Mouse (Mus musculus) cerebellum, adult 2 months (tissue): ENCODE measurements at regions not wholly inside any gene's neighbourhood (a gene's known extent, or its start where the extent isn't known, plus 50 kb on each side); places are given as distances from the start of the nearest gene placed in this dataset.

Experiments
- DNase-seq, 2 experiments: peaks; one replicate each; pipeline ENCODE4 v3.0.0; 2021
- H3K27ac ChIP-seq: fragments of 200-500 bp; 2 replicates; pipeline ENCODE4 v1.5.1; 2012; ENCODE audit warnings: low read length, control low read depth, inconsistent platforms; ENCODE audit not compliant: insufficient read depth
- H3K27me3 ChIP-seq: fragments of 200-500 bp; 2 replicates; pipeline ENCODE4 v1.6.1; 2012; ENCODE audit warnings: inconsistent platforms, mild to moderate bottlenecking, low read length, moderate library complexity; ENCODE audit not compliant: control insufficient read depth, insufficient read depth
- H3K4me1 ChIP-seq: fragments of 200-500 bp; 2 replicates; pipeline ENCODE4 v1.6.1; 2011; ENCODE audit warnings: low read length; ENCODE audit not compliant: control insufficient read depth, insufficient read depth
- H3K4me3 ChIP-seq: fragments of 200-500 bp; replicated peaks from 2 replicates; pipeline ENCODE3; 2011; ENCODE audit warnings: mild to moderate bottlenecking, low read depth, low read length, control low read depth; ENCODE audit not compliant: insufficient read depth
- CTCF ChIP-seq: fragments of 200-500 bp; IDR thresholded peaks from 2 replicates; pipeline ENCODE4 v1.5.1; 2011; ENCODE audit warnings: low read depth, mild to moderate bottlenecking, control low read depth, low read length, moderate library complexity, borderline replicate concordance; ENCODE audit not compliant: insufficient read depth
- POLR2A ChIP-seq: fragments of 200-500 bp; IDR thresholded peaks from 2 replicates; pipeline ENCODE4 v1.6.1; 2011; ENCODE audit warnings: low read length, control low read depth, borderline replicate concordance; ENCODE audit not compliant: insufficient read depth
- WGBS: fragments of 180-500 bp; shearing (Covaris S2); methylation state at CpG from one replicate; pipeline ENCODE4 v1.1.7; 2018; 5-methylcytosine and 5-hydroxymethylcytosine counted together

DNA sequence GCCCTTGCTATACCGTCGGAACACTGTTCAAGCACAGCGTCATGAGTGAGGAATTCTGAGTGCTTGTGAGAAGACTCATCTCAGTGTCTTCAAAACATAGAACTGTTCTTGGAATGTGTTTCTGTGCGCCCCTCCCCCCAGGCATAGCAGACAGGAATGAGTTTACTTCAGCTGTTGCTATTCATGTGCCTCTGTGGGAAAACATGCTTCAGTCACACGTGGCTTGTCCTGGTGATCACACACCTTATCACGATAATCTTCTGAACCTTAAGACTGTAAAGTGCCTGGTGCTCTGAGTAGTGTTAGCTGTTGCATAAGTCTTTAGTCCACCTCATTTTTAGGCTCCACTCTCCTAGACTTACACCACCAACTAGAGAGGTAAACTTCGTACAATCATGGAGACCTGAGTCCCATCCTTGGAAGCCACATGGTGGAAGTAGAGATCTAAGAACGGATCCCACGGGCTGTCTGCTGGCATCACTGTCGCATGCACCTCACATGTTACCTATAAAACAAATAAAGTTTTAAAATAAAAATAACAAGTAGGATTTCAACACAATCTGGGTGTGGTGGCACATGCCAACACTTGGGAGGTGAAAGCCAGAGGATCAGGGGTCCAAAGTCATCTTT, 1143.8 kb downstream of the 4930447A16Rik start:
- peaks cover 9% of the 10 kb centered on the region for H3K4me1 ChIP-seq
- no peak overlapping the region for H3K27ac ChIP-seq
- TF ChIP-seq POLR2A = no peak
- TF ChIP-seq CTCF = no peak
- no peak overlapping the region for H3K4me3 ChIP-seq
- H3K27me3 ChIP-seq = no peaks in the 10 kb centered on the region
- 94% methylated on average over 10 of the region's 10 CpGs for WGBS
- no peak for DNase-seq

DNA sequence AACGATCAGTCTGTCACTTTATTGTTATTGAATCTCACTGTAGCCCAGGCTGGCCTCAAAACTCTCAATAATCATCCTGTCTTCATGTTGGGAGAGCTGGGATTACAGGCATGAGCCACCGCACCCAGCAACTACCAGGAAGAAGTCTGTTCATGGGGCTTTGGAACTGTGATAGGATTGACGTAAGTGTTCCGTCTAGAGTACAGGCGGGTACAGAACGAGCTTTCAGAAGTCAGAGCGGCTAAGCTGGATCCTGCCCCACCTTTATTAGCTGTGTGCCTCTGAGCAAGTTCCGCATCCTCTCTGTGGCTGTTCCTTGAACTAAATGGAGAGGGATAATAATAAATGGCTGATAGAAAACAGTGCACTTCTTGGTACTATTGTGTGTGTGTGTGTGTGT, 1144.8 kb downstream of the 4930447A16Rik start:
- 94% methylated on average over 8 of the region's 8 CpGs for WGBS
- TF ChIP-seq CTCF (no peak), POLR2A (no peak)
- no peak for DNase-seq
- Histone ChIP-seq H3K27ac (no peak overlapping the region), H3K4me1 (peaks cover 9% of the 10 kb centered on the region), H3K27me3 (no peaks in the 10 kb centered on the region), H3K4me3 (no peak overlapping the region)

DNA sequence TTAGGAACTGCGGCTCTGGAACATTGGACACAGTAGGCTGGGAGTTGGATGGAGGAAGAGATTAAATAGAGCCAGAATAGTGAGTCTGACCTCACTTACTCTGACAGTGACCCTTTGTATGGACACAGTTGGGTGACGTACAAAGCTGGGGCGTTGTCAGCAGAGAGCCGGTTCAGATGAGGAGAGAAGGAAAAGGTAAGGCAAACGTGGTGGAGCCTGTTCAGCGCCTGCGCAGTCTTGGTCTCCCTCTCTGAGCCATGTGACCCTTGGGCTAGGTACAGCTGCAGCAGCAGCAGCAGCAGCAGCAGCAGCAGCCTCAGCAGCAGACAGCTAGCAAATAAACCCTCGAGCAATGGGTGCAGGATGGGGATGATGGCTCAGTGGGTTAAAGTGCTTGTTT, 1145.4 kb downstream of the 4930447A16Rik start:
- Histone ChIP-seq H3K4me1 (peaks cover 9% of the 10 kb centered on the region), H3K4me3 (no peak overlapping the region), H3K27ac (no peak overlapping the region), H3K27me3 (no peaks in the 10 kb centered on the region)
- DNase-seq = no peak
- 52% methylated on average over 8 of the region's 8 CpGs for WGBS
- TF ChIP-seq POLR2A = no peak
- TF ChIP-seq CTCF = no peak

DNA sequence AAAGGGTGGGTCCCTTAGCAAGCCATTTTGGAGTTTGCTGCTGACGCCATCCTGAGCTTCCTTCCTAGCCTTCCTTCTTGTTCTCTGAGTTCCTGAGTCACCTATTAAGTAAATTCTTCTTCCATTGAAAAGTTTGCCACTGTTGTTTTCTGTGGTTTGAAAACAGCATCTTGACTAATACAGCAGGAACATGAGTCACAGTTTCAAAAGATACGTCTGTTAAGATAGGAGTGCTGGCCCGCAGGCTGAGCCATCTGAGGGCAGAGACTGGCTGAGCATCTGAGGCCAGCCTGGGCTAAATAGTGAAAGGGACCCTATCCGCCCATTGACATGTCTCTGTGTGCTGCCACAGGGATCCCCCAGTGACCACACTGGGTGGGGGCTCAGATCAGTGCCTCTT, 1147.3 kb downstream of the 4930447A16Rik start:
- DNase-seq = no peak
- Histone ChIP-seq H3K27ac (no peak overlapping the region), H3K4me1 (0 out of 2 replicates have a peak, but pooled peaks cover 4% of the 10 kb centered on the region), H3K27me3 (no peaks in the 10 kb centered on the region), H3K4me3 (no peak overlapping the region)
- 90% methylated on average over 4 of the region's 4 CpGs for WGBS
- TF ChIP-seq POLR2A (no peak), CTCF (no peak)

DNA sequence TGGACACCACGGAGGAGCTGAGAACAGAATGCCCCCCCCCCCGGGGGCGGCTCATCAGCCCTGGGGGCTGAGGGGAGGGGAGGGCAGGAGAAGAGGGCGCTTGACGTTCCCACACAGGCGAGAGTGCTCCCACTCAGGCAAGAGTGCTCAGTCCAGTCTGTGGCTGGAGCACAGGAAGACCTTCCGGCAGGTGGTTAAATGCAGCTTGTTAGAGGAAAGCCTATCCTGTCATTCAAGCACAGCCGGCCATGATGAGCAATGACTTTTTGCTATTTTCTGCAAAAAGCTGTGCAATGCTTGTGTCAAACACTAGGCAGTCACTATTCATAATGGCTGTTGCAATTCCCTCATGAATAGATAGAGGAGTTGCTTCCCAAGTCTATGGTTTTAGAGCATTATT, 1149.1 kb downstream of the 4930447A16Rik start:
- no peaks in the 10 kb centered on the region for H3K27me3 ChIP-seq
- H3K4me1 ChIP-seq = no peaks in the 10 kb centered on the region
- 79% methylated on average over 8 of the region's 8 CpGs for WGBS
- TF ChIP-seq POLR2A (no peak), CTCF (no peak)
- H3K27ac ChIP-seq = no peak overlapping the region
- DNase-seq = no peak
- H3K4me3 ChIP-seq = no peak overlapping the region

DNA sequence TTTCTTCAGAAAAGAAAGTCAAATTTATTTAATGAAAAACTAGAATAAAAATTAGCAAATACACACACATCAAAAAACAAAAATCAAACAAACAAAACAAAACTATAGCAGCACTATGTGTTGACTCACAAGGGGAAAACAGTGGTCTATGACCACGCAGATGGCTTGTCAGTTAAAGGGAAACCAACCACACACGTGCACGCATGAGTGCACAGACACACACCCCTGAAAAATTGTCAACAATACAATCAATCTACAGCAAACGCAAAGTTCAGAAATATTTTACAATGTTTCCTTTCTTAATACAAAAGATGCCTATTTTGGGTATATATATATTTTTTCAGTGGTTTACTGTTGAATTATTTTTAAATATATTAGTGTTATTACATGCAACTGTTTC, 1149.9 kb downstream of the 4930447A16Rik start:
- WGBS = 73% methylated on average over 4 of the region's 4 CpGs
- no peaks in the 10 kb centered on the region for H3K27me3 ChIP-seq
- no peaks in the 10 kb centered on the region for H3K4me1 ChIP-seq
- H3K27ac ChIP-seq = no peak overlapping the region
- DNase-seq = no peak
- no peak for TF ChIP-seq CTCF
- TF ChIP-seq POLR2A = no peak
- no peak overlapping the region for H3K4me3 ChIP-seq

DNA sequence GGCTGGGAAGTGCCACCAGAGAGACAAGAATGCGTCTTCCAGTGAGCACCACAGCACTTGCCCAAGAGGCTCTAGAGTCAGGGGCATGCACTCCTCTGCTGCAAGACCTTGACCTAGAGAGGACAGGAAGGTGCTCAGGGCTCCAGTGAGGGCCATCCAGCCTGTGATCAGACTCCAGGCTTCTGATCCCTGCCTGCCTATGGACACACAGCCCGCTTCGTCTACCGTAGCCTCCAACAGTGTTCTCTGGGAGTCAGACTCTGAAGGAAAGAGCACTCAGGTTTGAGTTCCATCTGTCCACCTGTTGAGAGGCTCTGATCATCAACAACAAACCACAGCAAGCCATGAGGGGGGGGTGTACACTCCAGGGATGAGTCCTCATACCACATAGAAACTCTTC, 1152.3 kb downstream of the 4930447A16Rik start:
- H3K27me3 ChIP-seq = no peaks in the 10 kb centered on the region
- TF ChIP-seq POLR2A (no peak), CTCF (no peak)

DNA sequence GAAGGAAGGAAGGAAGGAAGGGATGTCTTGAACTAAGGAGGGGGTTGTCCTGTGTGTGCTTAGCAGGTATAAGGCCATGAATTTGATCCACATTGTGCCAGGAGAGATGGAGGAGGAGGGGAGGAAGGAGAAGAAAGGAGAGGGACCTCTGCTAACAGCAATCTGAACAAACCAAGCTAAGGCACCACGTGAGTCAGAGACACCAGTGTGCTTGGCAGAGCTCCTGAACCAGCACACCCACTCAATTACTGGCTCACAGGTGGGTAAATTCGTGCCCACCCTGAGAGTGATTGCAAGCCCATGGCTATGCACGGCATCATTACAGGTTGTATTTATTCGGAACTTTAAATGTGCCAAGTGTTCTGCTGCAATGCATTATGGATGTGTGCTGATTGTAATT, 1154.1 kb downstream of the 4930447A16Rik start:
- no peaks in the 10 kb centered on the region for H3K4me1 ChIP-seq
- 70% methylated on average over 4 of the region's 4 CpGs for WGBS
- TF ChIP-seq POLR2A (no peak), CTCF (no peak)
- DNase-seq = no peak
- H3K4me3 ChIP-seq = no peak overlapping the region
- no peaks in the 10 kb centered on the region for H3K27me3 ChIP-seq
- H3K27ac ChIP-seq = no peak overlapping the region

More for the DNA sequence above, 1152.3 kb downstream of the 4930447A16Rik start:
- no peak overlapping the region for H3K27ac ChIP-seq
- no peak for DNase-seq
- H3K4me3 ChIP-seq = no peak overlapping the region
- no peaks in the 10 kb centered on the region for H3K4me1 ChIP-seq
- 99% methylated on average over 4 of the region's 4 CpGs for WGBS

DNA sequence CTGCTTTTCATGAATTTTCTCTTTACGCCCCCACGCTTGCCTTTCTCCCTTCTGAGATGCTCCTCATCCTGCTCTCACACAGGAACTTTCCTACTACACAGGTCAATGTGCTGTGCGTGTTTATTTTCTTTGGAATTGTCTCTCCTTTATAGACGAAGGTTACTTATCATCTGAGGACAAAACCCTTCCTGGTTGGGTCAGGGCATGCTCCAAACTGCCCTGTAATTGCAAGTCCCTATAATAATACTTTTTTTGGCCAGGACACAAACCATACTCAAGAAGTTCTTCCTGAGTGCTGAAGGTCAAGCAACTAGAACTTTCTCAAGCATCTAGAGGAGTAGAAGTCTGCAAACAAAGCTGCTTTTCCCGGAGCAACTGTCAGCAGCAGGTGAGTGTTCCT, 1158.1 kb downstream of the 4930447A16Rik start:
- H3K4me1 ChIP-seq = no peaks in the 10 kb centered on the region
- 88% methylated on average over 5 of the region's 5 CpGs for WGBS
- no peak for DNase-seq
- no peak for TF ChIP-seq POLR2A
- TF ChIP-seq CTCF = no peak
- no peak overlapping the region for H3K27ac ChIP-seq
- H3K27me3 ChIP-seq = no peaks in the 10 kb centered on the region
- no peak overlapping the region for H3K4me3 ChIP-seq
